Mouse (Mus musculus): ENCODE measurements at regions not wholly inside any gene's neighbourhood (a gene's known extent, or its start where the extent isn't known, plus 50 kb on each side); places are given as distances from the start of the nearest gene placed in this dataset.

- Histone ChIP-seq H3K4me2 (ENCODE audit: low read depth, low read length) (no peak overlapping the region), H3K36me3 (replicated peaks; ENCODE audit: control insufficient read depth, insufficient read depth, low read length) (no peaks in the 10 kb centered on the region), H3K4me3 (ENCODE audit: low read depth, low read length) (no peak overlapping the region), H3K9me3 (replicated peaks; ENCODE audit: control insufficient read depth, low read length) (no peaks in the 10 kb centered on the region), H3K9ac (replicated peaks; ENCODE audit: low read depth, low read length) (no peak overlapping the region), H3K4me1 (ENCODE audit: control insufficient read depth, insufficient read depth) (no peaks in the 10 kb centered on the region), H3K27ac (ENCODE audit: low read depth) (no peak overlapping the region), H3K27me3 (ENCODE audit: control insufficient read depth, insufficient read depth, low read length) (no peaks in the 10 kb centered on the region)
- no peak for DNase-seq (ENCODE audit: low spot score)
- TF ChIP-seq EP300 (IDR thresholded peaks at IDR 0.05; ENCODE audit: low read depth) (no peak), CTCF (IDR thresholded peaks at IDR 0.05; ENCODE audit: low read depth) (no peak)
- no peak for ATAC-seq (ENCODE audit: insufficient read depth, low read depth)
- 86% methylated on average over 2 of the region's 2 CpGs for WGBS
These were observed 1373.9 kb upstream of the Zeb2 start for GRCm38 (mm10) chr2:46491081-46491480.

- Histone ChIP-seq H3K4me2 (ENCODE audit: low read depth, low read length) (no peak overlapping the region), H3K9me3 (replicated peaks; ENCODE audit: control insufficient read depth, low read length) (no peaks in the 10 kb centered on the region), H3K27me3 (ENCODE audit: control insufficient read depth, insufficient read depth, low read length) (no peaks in the 10 kb centered on the region), H3K9ac (replicated peaks; ENCODE audit: low read depth, low read length) (no peak overlapping the region), H3K4me3 (ENCODE audit: low read depth, low read length) (no peak overlapping the region), H3K4me1 (ENCODE audit: control insufficient read depth, insufficient read depth) (no peaks in the 10 kb centered on the region), H3K27ac (ENCODE audit: low read depth) (no peak overlapping the region), H3K36me3 (replicated peaks; ENCODE audit: control insufficient read depth, insufficient read depth, low read length) (no peaks in the 10 kb centered on the region)
- TF ChIP-seq EP300 (IDR thresholded peaks at IDR 0.05; ENCODE audit: low read depth): no peak
- TF ChIP-seq CTCF (IDR thresholded peaks at IDR 0.05; ENCODE audit: low read depth): no peak
- 82% methylated on average over 5 of the region's 5 CpGs for WGBS
- no peak for DNase-seq (ENCODE audit: low spot score)
- no peak for ATAC-seq (ENCODE audit: insufficient read depth, low read depth)
These were observed 1351.9 kb upstream of the Zeb2 start for GRCm38 (mm10) chr2:46468936-46469629.

GRCm38 (mm10) chr2:46465389-46465788 lies 1348.2 kb upstream of the Zeb2 start:
- no peak for ATAC-seq (ENCODE audit: insufficient read depth, low read depth)
- H3K27ac ChIP-seq (ENCODE audit: low read depth): no peak overlapping the region
- no peaks in the 10 kb centered on the region for H3K4me1 ChIP-seq (ENCODE audit: control insufficient read depth, insufficient read depth)
- no peak overlapping the region for H3K4me2 ChIP-seq (ENCODE audit: low read depth, low read length)
- no peak for DNase-seq (ENCODE audit: low spot score)
- H3K4me3 ChIP-seq (ENCODE audit: low read depth, low read length): no peak overlapping the region
- no peaks in the 10 kb centered on the region for H3K27me3 ChIP-seq (ENCODE audit: control insufficient read depth, insufficient read depth, low read length)
- H3K36me3 ChIP-seq (replicated peaks; ENCODE audit: control insufficient read depth, insufficient read depth, low read length): no peaks in the 10 kb centered on the region
- no peaks in the 10 kb centered on the region for H3K9me3 ChIP-seq (replicated peaks; ENCODE audit: control insufficient read depth, low read length)
- 34% methylated on average over 4 of the region's 4 CpGs for WGBS
- H3K9ac ChIP-seq (replicated peaks; ENCODE audit: low read depth, low read length): no peak overlapping the region
- TF ChIP-seq CTCF (IDR thresholded peaks at IDR 0.05; ENCODE audit: low read depth): no peak
- TF ChIP-seq EP300 (IDR thresholded peaks at IDR 0.05; ENCODE audit: low read depth): no peak

- Histone ChIP-seq H3K4me1 (ENCODE audit: control insufficient read depth, insufficient read depth) (no peaks in the 10 kb centered on the region), H3K4me2 (ENCODE audit: low read depth, low read length) (no peak overlapping the region), H3K4me3 (ENCODE audit: low read depth, low read length) (no peak overlapping the region), H3K9ac (replicated peaks; ENCODE audit: low read depth, low read length) (no peak overlapping the region), H3K27me3 (ENCODE audit: control insufficient read depth, insufficient read depth, low read length) (no peaks in the 10 kb centered on the region), H3K27ac (ENCODE audit: low read depth) (no peak overlapping the region), H3K36me3 (replicated peaks; ENCODE audit: control insufficient read depth, insufficient read depth, low read length) (no peaks in the 10 kb centered on the region), H3K9me3 (replicated peaks; ENCODE audit: control insufficient read depth, low read length) (no peaks in the 10 kb centered on the region)
- ATAC-seq (ENCODE audit: insufficient read depth, low read depth): no peak
- 57% methylated on average over 1 of the region's 1 CpGs for WGBS
- DNase-seq (ENCODE audit: low spot score): no peak
- no peak for TF ChIP-seq EP300 (IDR thresholded peaks at IDR 0.05; ENCODE audit: low read depth)
- no peak for TF ChIP-seq CTCF (IDR thresholded peaks at IDR 0.05; ENCODE audit: low read depth)
These were observed 1347.7 kb upstream of the Zeb2 start for GRCm38 (mm10) chr2:46464913-46465312.

GRCm38 (mm10) chr2:46462670-46463069 lies 1345.5 kb upstream of the Zeb2 start:
- 87% methylated on average over 2 of the region's 2 CpGs for WGBS
- no peaks in the 10 kb centered on the region for H3K9me3 ChIP-seq (replicated peaks; ENCODE audit: control insufficient read depth, low read length)
- TF ChIP-seq CTCF (IDR thresholded peaks at IDR 0.05; ENCODE audit: low read depth) (no peak), EP300 (IDR thresholded peaks at IDR 0.05; ENCODE audit: low read depth) (no peak)
- DNase-seq (ENCODE audit: low spot score) (no peak), ATAC-seq (ENCODE audit: insufficient read depth, low read depth) (no peak)
- H3K4me1 ChIP-seq (ENCODE audit: control insufficient read depth, insufficient read depth): no peaks in the 10 kb centered on the region
- no peaks in the 10 kb centered on the region for H3K27me3 ChIP-seq (ENCODE audit: control insufficient read depth, insufficient read depth, low read length)
- H3K36me3 ChIP-seq (replicated peaks; ENCODE audit: control insufficient read depth, insufficient read depth, low read length): no peaks in the 10 kb centered on the region
- no peak overlapping the region for H3K4me3 ChIP-seq (ENCODE audit: low read depth, low read length)
- H3K9ac ChIP-seq (replicated peaks; ENCODE audit: low read depth, low read length): no peak overlapping the region
- no peak overlapping the region for H3K27ac ChIP-seq (ENCODE audit: low read depth)
- H3K4me2 ChIP-seq (ENCODE audit: low read depth, low read length): no peak overlapping the region

- H3K9ac ChIP-seq (replicated peaks; ENCODE audit: low read depth, low read length): no peak overlapping the region
- no peak for DNase-seq (ENCODE audit: low spot score)
- H3K4me1 ChIP-seq (ENCODE audit: control insufficient read depth, insufficient read depth): no peaks in the 10 kb centered on the region
- ATAC-seq (ENCODE audit: insufficient read depth, low read depth): no peak
- TF ChIP-seq CTCF (IDR thresholded peaks at IDR 0.05; ENCODE audit: low read depth) (no peak), EP300 (IDR thresholded peaks at IDR 0.05; ENCODE audit: low read depth) (no peak)
- no peak overlapping the region for H3K4me2 ChIP-seq (ENCODE audit: low read depth, low read length)
- H3K9me3 ChIP-seq (replicated peaks; ENCODE audit: control insufficient read depth, low read length): no peaks in the 10 kb centered on the region
- H3K4me3 ChIP-seq (ENCODE audit: low read depth, low read length): no peak overlapping the region
- H3K27me3 ChIP-seq (ENCODE audit: control insufficient read depth, insufficient read depth, low read length): no peaks in the 10 kb centered on the region
- H3K27ac ChIP-seq (ENCODE audit: low read depth): no peak overlapping the region
- WGBS: 53% methylated on average over 6 of the region's 6 CpGs
- no peaks in the 10 kb centered on the region for H3K36me3 ChIP-seq (replicated peaks; ENCODE audit: control insufficient read depth, insufficient read depth, low read length)
These were observed 1333.5 kb upstream of the Zeb2 start for GRCm38 (mm10) chr2:46450698-46451097.
